In the genomic region with DNA sequence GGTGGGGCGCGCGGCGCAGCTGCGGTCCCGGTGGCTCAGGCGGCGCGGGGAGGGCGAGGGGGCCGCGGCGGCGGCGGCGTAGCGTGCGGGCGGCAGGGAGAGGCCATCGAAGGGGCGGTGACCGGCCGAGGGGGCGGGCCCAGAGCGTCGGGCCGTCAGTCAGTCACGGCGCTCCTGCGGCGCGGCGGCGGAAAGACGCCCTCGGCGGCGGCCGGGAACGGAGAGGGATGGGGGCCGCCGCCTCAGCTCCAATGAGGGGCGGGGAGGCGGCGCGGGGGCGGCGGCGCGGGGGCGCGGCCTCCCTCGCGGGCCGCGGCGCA, we compare ENCODE assay signal across 7 mouse cellular contexts. TPM values are rescaled to one million over a fixed set of nuclear protein-coding genes. Genes with fewer than 3 reads are reported as not detected.
DNase-seq lines count a peak whose midpoint lies in the region; ATAC-seq lines count a peak whose summit lies in the region.

A gene (minus strand): TSS at position 284 of the 320 bp plus-strand sequence.

- no peaks in the 10 kb centered on the region for H3K27me3 ChIP-seq in neural tube, embryonic 11.5 days (ENCODE audit: control insufficient read depth, insufficient read depth, low read length)
- no peaks in the 10 kb centered on the region for H3K27me3 ChIP-seq in embryonic facial prominence, embryonic 12.5 days
- no peaks in the 10 kb centered on the region for H3K27me3 ChIP-seq in limb, embryonic 15.5 days
- no peaks in the 10 kb centered on the region for H3K27me3 ChIP-seq in stomach, embryonic 16.5 days (ENCODE audit: control insufficient read depth, insufficient read depth, low read length)

- 3% methylated on average over 7 of the region's 57 CpGs for WGBS in neural tube, embryonic 11.5 days
- WGBS in embryonic facial prominence, embryonic 12.5 days: under 1% methylated on average over 27 of the region's 57 CpGs
- WGBS in limb, embryonic 15.5 days: 0% methylated on average over 21 of the region's 57 CpGs
- WGBS in stomach, embryonic 16.5 days: 2% methylated on average over 33 of the region's 57 CpGs

- no peaks in the 10 kb centered on the region; the same call in 1 of the 2 replicates for H3K36me3 ChIP-seq in neural tube, embryonic 11.5 days (ENCODE audit: control insufficient read depth, insufficient read depth, low read length)
- peaks cover 12% of the 10 kb centered on the region for H3K36me3 ChIP-seq in embryonic facial prominence, embryonic 12.5 days
- H3K36me3 ChIP-seq in limb, embryonic 15.5 days: peaks cover 11% of the 10 kb centered on the region; the same call in 1 of the 2 replicates
- H3K36me3 ChIP-seq in stomach, embryonic 16.5 days (ENCODE audit: control insufficient read depth, insufficient read depth, low read length): peaks cover 2% of the 10 kb centered on the region; the same call in 1 of the 2 replicates

- H3K4me1 ChIP-seq in neural tube, embryonic 11.5 days (ENCODE audit: control insufficient read depth, insufficient read depth, low read length): peaks cover 29% of the 10 kb centered on the region
- peaks cover 46% of the 10 kb centered on the region for H3K4me1 ChIP-seq in embryonic facial prominence, embryonic 12.5 days
- peaks cover 55% of the 10 kb centered on the region for H3K4me1 ChIP-seq in limb, embryonic 15.5 days
- H3K4me1 ChIP-seq in stomach, embryonic 16.5 days (ENCODE audit: control insufficient read depth, insufficient read depth, low read length): peaks cover 42% of the 10 kb centered on the region

- H3K27ac ChIP-seq in neural tube, embryonic 11.5 days (ENCODE audit: low read depth, low read length): peak within 1 kb of the TSS; percentile 97
- peak within 1 kb of the TSS; percentile 92 for H3K27ac ChIP-seq in embryonic facial prominence, embryonic 12.5 days
- H3K27ac ChIP-seq in limb, embryonic 15.5 days: peak within 1 kb of the TSS; percentile 95
- H3K27ac ChIP-seq in stomach, embryonic 16.5 days (ENCODE audit: low read length): peak within 1 kb of the TSS; percentile 98

- intact Hi-C loops in heart, postnatal 36 days (cut with DNase I): no loop called here

- H3K9me3 ChIP-seq in neural tube, embryonic 11.5 days (ENCODE audit: control insufficient read depth, low read length): no peaks in the 10 kb centered on the region
- no peaks in the 10 kb centered on the region for H3K9me3 ChIP-seq in embryonic facial prominence, embryonic 12.5 days
- H3K9me3 ChIP-seq in limb, embryonic 15.5 days: no peaks in the 10 kb centered on the region
- H3K9me3 ChIP-seq in stomach, embryonic 16.5 days (replicated peaks; ENCODE audit: control insufficient read depth, low read length): no peaks in the 10 kb centered on the region

- peak within 1 kb of the TSS; percentile 96 for H3K4me3 ChIP-seq in neural tube, embryonic 11.5 days (ENCODE audit: low read depth, low read length)
- H3K4me3 ChIP-seq in embryonic facial prominence, embryonic 12.5 days: peak within 1 kb of the TSS; percentile 97
- peak within 1 kb of the TSS; percentile 93 for H3K4me3 ChIP-seq in limb, embryonic 15.5 days
- H3K4me3 ChIP-seq in stomach, embryonic 16.5 days (replicated peaks; ENCODE audit: low read length): peak within 1 kb of the TSS; percentile 77

- H3K4me2 ChIP-seq in neural tube, embryonic 11.5 days (ENCODE audit: low read depth): peak within 1 kb of the TSS; percentile 93
- peak within 1 kb of the TSS; percentile 94 for H3K4me2 ChIP-seq in embryonic facial prominence, embryonic 12.5 days (replicated peaks)
- peak within 1 kb of the TSS; percentile 85 for H3K4me2 ChIP-seq in limb, embryonic 15.5 days
- peak within 1 kb of the TSS; percentile 90 for H3K4me2 ChIP-seq in stomach, embryonic 16.5 days (ENCODE audit: low read depth, low read length)

- ATAC-seq in neural tube, embryonic 11.5 days (ENCODE audit: insufficient read depth, low FRiP score, low TSS enrichment): peak; percentile 74
- peak; percentile 79 for ATAC-seq in embryonic facial prominence, embryonic 12.5 days (ENCODE audit: insufficient number of reproducible peaks, insufficient read depth, low FRiP score, low TSS enrichment)
- peak; percentile 88 for ATAC-seq in limb, embryonic 15.5 days (ENCODE audit: insufficient number of reproducible peaks, low FRiP score, low TSS enrichment, low read depth)
- ATAC-seq in stomach, embryonic 16.5 days (ENCODE audit: insufficient read depth, low FRiP score): peak; percentile 91

- DNase-seq in neural tube, embryonic 11.5 days (ENCODE audit: low spot score): no peak
- no peak for DNase-seq in neural tube, embryonic 10.5 days (ENCODE audit: extremely low spot score, low spot score)
- DNase-seq in heart, postnatal 36 days: peak in 1 of 2 experiments; percentile 89
- no peak for DNase-seq in cerebellum, postnatal 4 days (ENCODE audit: low spot score in 2 of 2)

- H3K9ac ChIP-seq in neural tube, embryonic 11.5 days (ENCODE audit: low read length): peak within 1 kb of the TSS; percentile 88
- H3K9ac ChIP-seq in embryonic facial prominence, embryonic 12.5 days: peak within 1 kb of the TSS; percentile 90
- H3K9ac ChIP-seq in limb, embryonic 15.5 days: peak within 1 kb of the TSS; percentile 87
- H3K9ac ChIP-seq in stomach, embryonic 16.5 days (ENCODE audit: low read length): peak within 1 kb of the TSS; percentile 92

RNA-seq across cellular contexts. Expression of the gene that starts here (rescaled TPM):
- polyA plus RNA-seq in neural tube, embryonic 11.5 days (2014; fragmentation: Nextera tagmentation; extraction: Ambion mirVana): 8.5 and 10.5 TPM in 2 replicates
- 6.2 and 6.6 TPM in 2 replicates for polyA plus RNA-seq in embryonic facial prominence, embryonic 12.5 days (2016; fragmentation: Nextera tagmentation; extraction: Ambion mirVana)
- 10 to 100 TPM; 12.8 to 14.4 TPM for total RNA-seq in heart, postnatal 36 days (2021)
- 4.9 and 6.2 TPM in 2 replicates for polyA plus RNA-seq in limb, embryonic 15.5 days (2015; fragmentation: Nextera tagmentation; extraction: Ambion mirVana)
- polyA plus RNA-seq in stomach, embryonic 16.5 days (2015; fragmentation: Nextera tagmentation; extraction: Ambion mirVana): 4.3 and 4.8 TPM in 2 replicates
